Mouse (Mus musculus): ENCODE data around the gene Tfap4. TPM values are rescaled to one million over a fixed set of nuclear protein-coding genes. Genes with fewer than 3 reads are reported as not detected.
A peak's percentile ranks its signal among the peaks of the same experiment; 100 is the strongest.

Tfap4 gene
- polyA plus RNA-seq, 1 experiment from 2014 or later, result 32.6 TPM

DNA sequence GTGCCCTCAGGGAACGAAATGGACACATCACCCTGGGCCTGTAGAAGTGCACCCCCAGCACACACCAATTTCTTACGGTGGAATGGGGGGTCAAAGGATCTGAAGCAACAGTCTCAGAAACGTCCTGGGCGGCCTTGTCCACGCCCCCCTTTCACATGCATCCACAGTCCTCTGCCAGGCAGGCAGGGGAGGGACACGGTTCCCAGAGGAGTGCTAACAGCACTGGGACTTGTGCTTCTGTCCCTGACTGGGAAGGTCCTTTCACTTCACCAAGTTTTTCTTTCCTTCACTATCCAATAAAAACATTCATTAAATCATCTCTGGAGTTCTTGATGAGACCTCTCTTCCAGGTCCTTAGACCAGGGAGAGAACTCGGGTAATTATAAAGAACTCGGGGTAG lies 39.0 kb downstream of the Tfap4 start:
- Histone ChIP-seq H3K27ac (replicated peaks) (no peak overlapping the region), H3K4me3 (no peak overlapping the region), H3K9me3 (replicated peaks) (no peaks in the 10 kb centered on the region), H3K36me3 (no peaks in the 10 kb centered on the region), H3K27me3 (ENCODE audit: low read depth, poor library complexity, severe bottlenecking) (no peaks in the 10 kb centered on the region), H3K4me1 (peaks cover 17% of the 10 kb centered on the region)
- 79% methylated on average over 8 of the region's 8 CpGs for WGBS
- no peak for DNase-seq (ENCODE audit: low spot score)

DNA sequence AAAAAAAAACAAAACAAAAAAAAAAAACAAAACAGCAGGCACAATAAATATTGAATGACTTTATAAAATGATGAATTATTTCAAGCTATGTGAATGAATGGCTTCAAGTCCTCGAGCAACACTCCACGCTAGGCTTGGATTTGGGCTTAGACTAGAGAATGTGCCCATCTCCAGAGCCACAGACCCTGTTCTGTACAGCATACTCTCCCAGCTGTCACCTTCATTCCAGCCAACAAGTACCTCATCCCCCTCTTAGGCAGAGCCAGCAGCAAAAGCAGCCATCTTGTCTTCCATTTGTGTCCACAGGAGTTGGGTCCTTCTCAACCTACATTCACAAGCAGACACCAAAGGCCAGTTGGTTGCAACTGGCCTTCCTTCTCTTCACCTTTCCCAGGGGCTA lies 39.8 kb downstream of the Tfap4 start:
- WGBS, result 92% methylated on average over 2 of the region's 2 CpGs
- Histone ChIP-seq H3K27me3 (ENCODE audit: low read depth, poor library complexity, severe bottlenecking) (no peaks in the 10 kb centered on the region), H3K9me3 (replicated peaks) (no peaks in the 10 kb centered on the region), H3K36me3 (no peaks in the 10 kb centered on the region), H3K4me1 (peaks cover 17% of the 10 kb centered on the region), H3K4me3 (no peak overlapping the region), H3K27ac (replicated peaks) (no peak overlapping the region)
- no peak for DNase-seq (ENCODE audit: low spot score)

DNA sequence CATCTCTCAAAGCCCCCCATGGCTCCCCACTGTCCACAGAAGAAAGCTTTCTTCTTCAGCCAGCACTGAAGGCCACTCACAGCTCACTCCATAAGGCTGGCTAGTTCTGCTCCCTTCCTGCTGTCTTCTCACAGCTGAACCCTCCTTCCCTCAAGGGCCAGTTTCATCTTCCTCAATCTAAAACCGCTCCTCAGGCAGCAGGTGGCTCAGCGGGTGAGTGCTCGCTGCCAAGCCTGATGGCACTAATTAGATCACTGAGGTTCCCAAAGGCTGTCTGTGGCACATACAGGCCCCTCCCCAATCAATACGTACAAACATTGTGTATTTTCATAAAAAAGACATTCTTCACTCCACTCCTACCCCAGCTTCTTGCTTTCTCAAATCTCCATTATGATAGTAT lies 40.5 kb downstream of the Tfap4 start:
- H3K9me3 ChIP-seq (replicated peaks), result no peaks in the 10 kb centered on the region
- H3K36me3 ChIP-seq, result no peaks in the 10 kb centered on the region
- no peak overlapping the region for H3K27ac ChIP-seq (replicated peaks)
- no peaks in the 10 kb centered on the region for H3K27me3 ChIP-seq (ENCODE audit: low read depth, poor library complexity, severe bottlenecking)
- no peak for DNase-seq (ENCODE audit: low spot score)
- H3K4me1 ChIP-seq, result peaks cover 17% of the 10 kb centered on the region
- no peak overlapping the region for H3K4me3 ChIP-seq
- 86% methylated on average over 4 of the region's 4 CpGs for WGBS

DNA sequence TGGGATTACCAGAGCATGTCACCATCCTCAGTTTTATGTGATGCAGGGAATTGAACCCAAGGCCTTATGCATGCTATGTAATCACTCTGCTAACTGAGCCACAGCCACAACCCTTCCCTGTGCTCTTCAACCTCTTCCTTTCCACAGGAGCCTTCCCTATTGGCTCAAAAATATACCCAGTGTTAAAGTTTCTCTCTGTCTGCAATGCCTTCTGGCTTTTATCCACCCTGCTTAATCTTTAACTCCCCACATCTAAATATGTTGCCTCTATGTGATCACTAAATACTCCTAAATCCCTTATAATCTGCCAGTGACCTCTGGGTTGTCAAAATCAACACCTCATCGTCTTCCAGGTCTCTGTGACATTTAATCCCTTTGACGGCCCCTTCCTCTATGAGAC lies 41.7 kb downstream of the Tfap4 start:
- Histone ChIP-seq H3K27ac (replicated peaks) (no peak overlapping the region), H3K4me3 (no peak overlapping the region), H3K36me3 (no peaks in the 10 kb centered on the region), H3K4me1 (peaks cover 10% of the 10 kb centered on the region), H3K9me3 (replicated peaks) (no peaks in the 10 kb centered on the region), H3K27me3 (ENCODE audit: low read depth, poor library complexity, severe bottlenecking) (no peaks in the 10 kb centered on the region)
- DNase-seq (ENCODE audit: low spot score), result no peak
- 77% methylated on average over 2 of the region's 2 CpGs for whole genome bisulfite sequencing

DNA sequence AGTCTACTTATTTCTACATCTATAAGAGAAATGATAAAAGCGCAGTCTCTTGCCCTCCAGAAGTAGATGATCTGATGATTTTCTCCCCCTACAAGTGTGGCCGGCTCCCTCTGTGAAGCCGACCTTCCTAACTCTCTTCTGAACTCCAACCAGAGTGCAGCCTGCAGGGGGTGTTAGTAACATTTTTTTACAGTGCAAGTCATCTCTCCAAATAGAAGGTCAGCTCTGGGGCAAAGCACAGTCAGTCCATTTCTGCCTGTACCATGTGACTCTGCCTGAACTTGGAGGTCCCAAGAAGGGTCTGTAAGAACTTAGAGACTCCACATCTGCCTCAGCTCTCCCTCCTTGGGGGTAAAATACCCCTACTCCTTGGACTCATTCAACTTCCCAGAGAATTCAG lies 45.3 kb downstream of the Tfap4 start:
- no peak for DNase-seq (ENCODE audit: low spot score)
- no peak overlapping the region for H3K4me3 ChIP-seq
- WGBS, result 79% methylated on average over 3 of the region's 3 CpGs

DNA sequence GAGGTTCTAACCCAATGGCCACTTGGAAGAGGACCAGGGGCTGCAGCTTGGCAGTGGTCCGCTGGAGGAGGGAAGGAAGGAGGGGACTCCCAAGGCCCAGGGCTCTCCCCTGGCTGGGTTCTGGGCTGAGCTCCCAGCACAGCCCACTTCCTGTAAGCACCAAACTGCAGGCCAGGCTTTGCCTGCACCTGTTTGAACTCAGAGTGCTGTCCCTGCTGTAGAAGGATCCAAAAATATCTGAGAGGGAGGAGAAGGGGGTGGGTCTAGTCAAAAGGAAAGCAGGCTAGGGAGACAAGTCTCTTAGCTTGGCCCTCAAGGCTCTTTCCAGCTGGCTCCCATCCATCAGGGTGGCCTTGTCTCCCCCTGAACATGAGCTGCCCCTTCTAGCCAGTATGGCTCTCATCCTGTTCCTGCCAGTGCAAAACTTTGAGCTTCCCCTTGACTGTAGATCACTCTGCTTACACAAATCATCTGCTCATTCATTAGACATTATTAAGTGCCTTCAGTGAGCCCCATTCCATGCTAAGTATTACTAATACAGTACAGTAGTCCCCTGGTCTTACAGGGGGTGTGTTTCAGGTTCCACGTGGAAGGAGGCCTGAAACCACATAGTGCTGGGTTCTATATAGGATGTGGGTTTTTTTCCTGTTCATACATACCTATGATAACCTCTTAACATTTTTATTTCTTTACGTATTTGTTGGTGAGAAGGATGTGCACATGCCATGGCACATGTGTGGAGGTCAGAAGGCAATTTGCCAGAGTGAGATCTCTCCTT lies 46.8 kb downstream of the Tfap4 start:
- Histone ChIP-seq H3K4me1 (no peaks in the 10 kb centered on the region), H3K4me3 (no peak overlapping the region), H3K27ac (replicated peaks) (no peak overlapping the region), H3K9me3 (replicated peaks) (no peaks in the 10 kb centered on the region), H3K36me3 (no peaks in the 10 kb centered on the region), H3K27me3 (ENCODE audit: low read depth, poor library complexity, severe bottlenecking) (no peaks in the 10 kb centered on the region)
- DNase-seq (ENCODE audit: low spot score), result no peak
- 88% methylated on average over 3 of the region's 3 CpGs for WGBS

More for the DNA sequence above, 45.3 kb downstream of the Tfap4 start:
- no peak overlapping the region for H3K27ac ChIP-seq (replicated peaks)
- no peaks in the 10 kb centered on the region for H3K9me3 ChIP-seq (replicated peaks)
- H3K36me3 ChIP-seq, result no peaks in the 10 kb centered on the region
- H3K27me3 ChIP-seq (ENCODE audit: low read depth, poor library complexity, severe bottlenecking), result no peaks in the 10 kb centered on the region
- H3K4me1 ChIP-seq, result peaks cover 2% of the 10 kb centered on the region; the same call in 1 of the 2 replicates

DNA sequence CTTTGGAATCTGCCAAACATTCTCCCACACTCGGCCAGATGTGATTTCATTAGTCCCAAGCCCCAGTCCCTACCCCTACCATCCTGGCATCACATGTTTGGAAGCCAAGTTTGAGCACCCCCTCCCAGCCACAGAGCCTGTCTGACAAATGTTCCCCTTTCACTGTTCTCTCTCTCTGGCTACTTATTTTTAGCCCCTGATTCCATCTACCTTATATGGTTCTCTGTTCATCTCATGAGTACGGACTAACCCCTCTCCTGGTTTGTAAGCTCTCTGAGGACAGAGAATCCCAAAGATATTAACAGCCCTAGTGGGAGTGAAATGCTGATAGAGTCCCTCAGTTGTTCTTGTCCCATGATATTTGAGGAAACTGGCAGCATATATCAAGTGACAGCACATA lies 48.3 kb downstream of the Tfap4 start:
- Histone ChIP-seq H3K36me3 (no peaks in the 10 kb centered on the region), H3K27ac (replicated peaks) (no peak overlapping the region), H3K4me1 (no peaks in the 10 kb centered on the region), H3K9me3 (replicated peaks) (no peaks in the 10 kb centered on the region), H3K27me3 (ENCODE audit: low read depth, poor library complexity, severe bottlenecking) (no peaks in the 10 kb centered on the region), H3K4me3 (no peak overlapping the region)
- WGBS, result 94% methylated on average over 2 of the region's 2 CpGs
- no peak for DNase-seq (ENCODE audit: low spot score)

DNA sequence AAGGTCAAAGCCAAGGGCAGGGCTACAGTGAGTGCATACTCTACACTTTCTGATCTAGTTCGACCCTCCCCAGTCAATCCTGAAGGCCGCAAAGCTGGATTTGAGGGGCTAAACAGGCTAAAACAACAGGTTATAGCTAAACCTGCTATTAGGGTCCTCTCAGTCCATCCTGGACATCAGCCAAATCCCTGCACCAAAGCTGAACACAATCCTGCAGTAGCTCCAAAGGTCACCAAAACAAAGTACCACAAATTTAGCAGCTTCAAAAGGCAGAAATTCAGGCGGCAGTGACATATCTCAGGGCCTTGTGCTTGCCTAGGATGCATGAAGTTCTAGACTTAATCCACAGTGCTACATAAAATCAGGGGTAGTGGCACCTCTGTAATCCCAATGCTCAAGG lies 53.5 kb downstream of the Tfap4 start:
- WGBS, result 80% methylated on average over 3 of the region's 3 CpGs
- no peak for DNase-seq (ENCODE audit: low spot score)
- H3K27me3 ChIP-seq (ENCODE audit: low read depth, poor library complexity, severe bottlenecking), result no peaks in the 10 kb centered on the region
- no peaks in the 10 kb centered on the region for H3K9me3 ChIP-seq (replicated peaks)
- no peaks in the 10 kb centered on the region for H3K4me1 ChIP-seq
- H3K4me3 ChIP-seq, result no peak overlapping the region
- no peaks in the 10 kb centered on the region for H3K36me3 ChIP-seq
- no peak overlapping the region for H3K27ac ChIP-seq (replicated peaks)

DNA sequence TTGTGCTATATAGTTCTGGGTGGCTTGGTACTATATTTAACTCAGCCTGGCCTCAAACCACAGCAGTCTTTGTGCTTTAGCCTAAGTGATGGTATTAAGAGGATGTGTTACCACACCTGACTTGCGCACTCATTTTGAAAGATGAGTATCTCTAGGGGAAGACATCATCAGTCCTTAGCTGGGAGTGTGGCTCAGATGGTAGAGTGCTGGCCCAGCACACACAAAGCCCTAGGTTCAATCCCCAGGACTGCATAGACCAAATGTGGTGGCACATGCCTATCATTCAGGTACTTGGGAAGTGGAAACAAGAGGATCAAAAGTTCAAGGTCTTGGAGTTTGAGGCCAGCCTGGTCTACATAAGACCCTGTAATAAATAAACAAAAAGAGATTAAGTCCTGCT lies 56.2 kb downstream of the Tfap4 start:
- Histone ChIP-seq H3K36me3 (no peaks in the 10 kb centered on the region), H3K27ac (replicated peaks) (no peak overlapping the region), H3K27me3 (ENCODE audit: low read depth, poor library complexity, severe bottlenecking) (no peaks in the 10 kb centered on the region), H3K4me1 (no peaks in the 10 kb centered on the region), H3K4me3 (no peak overlapping the region), H3K9me3 (replicated peaks) (no peaks in the 10 kb centered on the region)
- DNase-seq (ENCODE audit: low spot score), result no peak
- 92% methylated on average over 1 of the region's 1 CpGs for WGBS

DNA sequence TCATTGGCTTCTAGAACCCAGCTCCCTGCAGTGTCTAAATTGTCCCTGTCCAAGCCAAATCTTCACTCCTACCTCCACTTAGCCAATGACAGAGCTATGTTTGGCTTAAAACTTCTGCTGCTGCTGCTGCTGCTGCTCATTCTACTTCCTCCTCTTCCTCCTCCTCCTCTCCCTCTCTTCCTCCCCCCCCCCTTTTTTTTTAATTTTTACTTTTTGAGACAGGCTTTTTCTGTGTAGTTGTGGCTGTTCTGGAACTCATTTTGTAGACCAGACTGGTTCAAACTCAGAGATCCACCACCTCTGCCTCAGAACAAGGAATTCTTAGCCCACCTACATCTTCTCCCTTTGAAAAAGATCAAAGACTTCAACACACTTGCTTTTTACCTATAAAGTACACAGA lies 57.1 kb downstream of the Tfap4 start:
- Histone ChIP-seq H3K27me3 (ENCODE audit: low read depth, poor library complexity, severe bottlenecking) (no peaks in the 10 kb centered on the region), H3K9me3 (replicated peaks) (no peaks in the 10 kb centered on the region)

DNA sequence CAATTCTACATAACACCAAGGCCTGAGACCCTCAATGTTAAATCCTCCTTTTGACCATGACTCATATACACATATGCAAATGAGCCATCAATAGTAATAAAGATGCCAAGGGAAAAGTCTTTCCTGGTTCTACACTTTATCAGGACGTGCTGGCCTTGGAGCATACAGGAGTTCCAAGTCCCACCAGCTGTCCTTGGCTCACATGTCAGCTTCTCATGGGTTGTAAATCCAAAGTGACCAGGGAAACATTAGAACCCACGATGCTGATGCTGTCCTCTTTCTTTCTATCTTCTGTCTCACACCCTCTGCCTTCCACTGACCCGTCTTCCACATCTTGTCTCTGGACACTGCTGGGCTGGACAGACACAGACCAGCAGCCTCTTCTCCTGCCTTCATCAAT lies 58.0 kb downstream of the Tfap4 start:
- Histone ChIP-seq H3K9me3 (replicated peaks) (no peaks in the 10 kb centered on the region), H3K4me1 (0 out of 2 replicates have a peak, but pooled peaks cover 3% of the 10 kb centered on the region), H3K27ac (replicated peaks) (no peak overlapping the region), H3K27me3 (ENCODE audit: low read depth, poor library complexity, severe bottlenecking) (no peaks in the 10 kb centered on the region), H3K4me3 (no peak overlapping the region), H3K36me3 (no peaks in the 10 kb centered on the region)
- DNase-seq (ENCODE audit: low spot score), result no peak
- WGBS, result 93% methylated on average over 3 of the region's 3 CpGs

More for the DNA sequence above, 57.1 kb downstream of the Tfap4 start:
- Histone ChIP-seq H3K36me3 (no peaks in the 10 kb centered on the region), H3K27ac (replicated peaks) (no peak overlapping the region), H3K4me3 (no peak overlapping the region), H3K4me1 (no peaks in the 10 kb centered on the region)
- DNase-seq (ENCODE audit: low spot score), result no peak

DNA sequence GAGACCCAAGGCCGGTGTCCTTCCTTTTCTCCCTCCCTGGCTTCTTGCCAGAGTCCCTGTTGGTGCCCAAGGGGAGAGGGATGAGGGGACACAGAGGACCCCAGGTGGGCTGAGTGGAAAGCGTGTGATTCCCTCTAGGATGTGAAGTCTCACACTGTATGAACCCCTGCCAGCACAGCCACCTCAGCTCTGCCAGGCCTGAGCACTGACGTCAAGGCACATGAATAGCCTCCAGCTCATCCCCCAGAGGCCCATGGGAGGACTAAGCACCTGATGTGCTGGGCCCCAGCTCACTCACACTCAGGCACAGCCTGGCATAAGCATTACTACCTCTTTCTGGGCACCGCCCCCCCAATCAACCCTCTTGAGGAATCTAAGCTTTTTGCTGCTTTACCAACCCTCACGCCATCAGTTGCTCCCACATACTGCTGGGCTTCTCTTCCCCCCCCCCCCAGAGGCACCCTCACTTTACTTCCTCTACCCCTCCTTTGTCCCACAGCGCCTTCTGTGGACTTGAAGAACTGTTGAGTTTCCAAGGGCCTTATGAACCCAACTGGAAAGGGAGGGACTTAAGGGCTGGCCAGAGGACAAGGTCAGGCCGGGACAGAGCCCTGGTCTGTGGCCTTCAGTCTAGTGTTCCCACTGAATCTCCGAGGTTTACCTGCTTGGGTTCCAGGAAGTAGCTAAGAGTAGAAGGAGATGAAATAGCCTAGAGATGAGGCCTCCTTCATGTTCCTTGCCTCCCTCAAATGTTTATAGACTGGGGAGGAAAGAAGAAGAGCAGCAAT lies 58.9 kb downstream of the Tfap4 start:
- H3K4me1 ChIP-seq, result 0 out of 2 replicates have a peak, but pooled peaks cover 3% of the 10 kb centered on the region
- H3K9me3 ChIP-seq (replicated peaks), result no peaks in the 10 kb centered on the region
- no peaks in the 10 kb centered on the region for H3K36me3 ChIP-seq
- H3K4me3 ChIP-seq, result no peak overlapping the region
- H3K27me3 ChIP-seq (ENCODE audit: low read depth, poor library complexity, severe bottlenecking), result no peaks in the 10 kb centered on the region
- 0 out of 2 replicates have a peak overlapping the region, but pooled peaks have one; percentile 3 for H3K27ac ChIP-seq (replicated peaks)
- no peak for DNase-seq (ENCODE audit: low spot score)
- WGBS, result 90% methylated on average over 8 of the region's 8 CpGs

Measured in midbrain, embryonic 10.5 days (tissue).